Mouse (Mus musculus): ENCODE measurements around the gene Armh3.
"Not testable (repeated sequence)": the region's sequence is repeated elsewhere in the genome, so short reads cannot be mapped to it uniquely, and the experiment has no call there.

DNA sequence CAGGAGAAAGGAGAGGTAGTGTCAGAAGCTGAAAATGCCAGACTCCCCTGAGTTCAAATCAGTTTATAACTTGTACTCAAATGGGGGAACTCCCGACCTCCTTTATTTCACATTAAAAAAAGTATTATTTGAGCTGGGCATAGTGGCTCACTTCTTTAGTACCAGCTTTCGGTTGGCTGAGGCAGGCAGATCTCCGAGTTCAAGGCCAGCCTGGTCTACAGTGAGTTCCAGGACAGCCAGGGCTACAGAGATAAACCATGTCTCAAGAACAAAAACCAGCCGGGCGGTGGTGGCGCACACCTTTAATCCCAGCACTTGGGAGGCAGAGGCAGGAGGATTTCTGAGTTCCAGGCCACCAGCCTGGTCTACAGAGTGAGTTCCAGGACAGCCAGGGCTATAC is 192.5 kb downstream of the Armh3 start:
- not testable (repeated sequence) for TF ChIP-seq ZNF384 (IDR thresholded peaks at IDR 0.05; ENCODE audit: low read depth, low read length); ZC3H11A (IDR thresholded peaks at IDR 0.05; ENCODE audit: borderline replicate concordance, low read depth, low read length)
